Mouse (Mus musculus) MEL (cell line): Measurements from ENCODE around the gene Pusl1. TPM values are rescaled to one million over a fixed set of nuclear protein-coding genes. Genes with fewer than 3 reads are reported as not detected.

Experiments used
- DNase-seq: peaks from one replicate; pipeline ENCODE4 v3.0.0; 2011; ENCODE audit warnings: low read depth, low spot score
- H3K27ac ChIP-seq: 2 replicates; pipeline ENCODE4 v1.5.1; 2012; ENCODE audit warnings: low read depth, mild to moderate bottlenecking, control low read depth, low read length, moderate library complexity; ENCODE audit not compliant: control insufficient read depth
- H3K27me3 ChIP-seq, 2 experiments: fragments of 150-350 bp in 1 of 2; sonication (generic) in 1 of 2; 2 replicates each; pipeline ENCODE4 v1.6.1; 2012; ENCODE audit warnings: low read length in 2 of 2, mild to moderate bottlenecking in 2 of 2, improper control_type of control experiment in 1 of 2, moderate library complexity in 1 of 2; ENCODE audit not compliant: insufficient read depth in 2 of 2, control insufficient read depth in 1 of 2
- H3K36me3 ChIP-seq, 2 experiments: 2 replicates each; pipeline ENCODE4 v1.6.1; 2012 to 2014; ENCODE audit warnings: low read length in 2 of 2, improper control_type of control experiment in 1 of 2, inconsistent platforms in 1 of 2, mild to moderate bottlenecking in 1 of 2; ENCODE audit not compliant: insufficient read depth in 2 of 2, control insufficient read depth in 1 of 2
- H3K4me1 ChIP-seq, 2 experiments: fragments of 150-350 bp in 1 of 2; sonication (generic) in 1 of 2; 2 replicates each; pipeline ENCODE4 v1.6.1; 2012; ENCODE audit warnings: low read length in 2 of 2, improper control_type of control experiment in 1 of 2, mild to moderate bottlenecking in 1 of 2; ENCODE audit not compliant: insufficient read depth in 2 of 2, control insufficient read depth in 1 of 2
- H3K4me3 ChIP-seq, 2 experiments: fragments of 150-350 bp in 1 of 2; sonication (generic) in 1 of 2; 2 replicates each; pipeline ENCODE4 v1.5.1; 2012; ENCODE audit warnings: low read depth in 2 of 2, low read length in 2 of 2, mild to moderate bottlenecking in 2 of 2, moderate library complexity in 2 of 2, control low read depth in 1 of 2, improper control_type of control experiment in 1 of 2; ENCODE audit not compliant: control insufficient read depth in 1 of 2, insufficient read depth in 1 of 2
- H3K79me2 ChIP-seq: 2 replicates; pipeline ENCODE4 v1.6.1; 2012; ENCODE audit warnings: mild to moderate bottlenecking, low read length, moderate library complexity; ENCODE audit not compliant: control insufficient read depth, poor library complexity, insufficient read depth
- H3K9ac ChIP-seq: 2 replicates; pipeline ENCODE4 v1.6.1; 2012; ENCODE audit warnings: low read depth, mild to moderate bottlenecking, control low read depth, low read length, moderate library complexity; ENCODE audit not compliant: control insufficient read depth, poor library complexity, severe bottlenecking
- H3K9me3 ChIP-seq: fragments of 150-350 bp; sonication (generic); replicated peaks from 2 replicates; pipeline ENCODE4 v1.6.1; 2012; ENCODE audit warnings: mild to moderate bottlenecking, low read length, improper control_type of control experiment, moderate library complexity; ENCODE audit not compliant: insufficient read depth
- CHD2 ChIP-seq: IDR thresholded peaks from 2 replicates; pipeline ENCODE4 v1.6.1; 2011; ENCODE audit warnings: low read length, improper control_type of control experiment
- CTCF ChIP-seq, 3 experiments: IDR thresholded peaks in 2 of 3; conservative IDR thresholded peaks in 1 of 3; 2 replicates each; pipeline ENCODE4 v1.5.1; 2011 to 2012; ENCODE audit warnings: low read length in 3 of 3, low read depth in 2 of 3, mild to moderate bottlenecking in 2 of 3, improper control_type of control experiment in 1 of 3, inconsistent platforms in 1 of 3, mixed read lengths in 1 of 3, moderate library complexity in 1 of 3; ENCODE audit not compliant: control insufficient read depth in 1 of 3, insufficient read depth in 1 of 3, poor library complexity in 1 of 3, severe bottlenecking in 1 of 3
- E2F4 ChIP-seq: IDR thresholded peaks from 2 replicates; pipeline ENCODE4 v1.6.1; 2011; ENCODE audit warnings: low read depth, low read length, improper control_type of control experiment, borderline replicate concordance
- ELF1 ChIP-seq: IDR thresholded peaks from 2 replicates; pipeline ENCODE4 v1.6.1; 2014; ENCODE audit warnings: low read depth, mild to moderate bottlenecking, inconsistent platforms, low read length, improper control_type of control experiment, moderate library complexity
- ETS1 ChIP-seq: IDR thresholded peaks from 2 replicates; pipeline ENCODE4 v1.6.1; 2012; ENCODE audit warnings: low read depth, mild to moderate bottlenecking, inconsistent platforms, low read length, improper control_type of control experiment, moderate library complexity
- GABPA ChIP-seq: IDR thresholded peaks from 2 replicates; pipeline ENCODE4 v1.6.1; 2012; ENCODE audit warnings: low read depth, mild to moderate bottlenecking, inconsistent platforms, low read length, improper control_type of control experiment, moderate library complexity
- HCFC1 ChIP-seq: IDR thresholded peaks from 2 replicates; pipeline ENCODE4 v1.6.1; 2012; ENCODE audit warnings: low read depth, mild to moderate bottlenecking, inconsistent platforms, low read length, improper control_type of control experiment, moderate library complexity
- MAFK ChIP-seq: IDR thresholded peaks from 2 replicates; pipeline ENCODE4 v1.6.1; 2011; ENCODE audit warnings: low read depth, mild to moderate bottlenecking, low read length, improper control_type of control experiment, borderline replicate concordance
- MAX ChIP-seq: IDR thresholded peaks from 2 replicates; pipeline ENCODE4 v1.6.1; 2011; ENCODE audit warnings: low read length, improper control_type of control experiment
- MAZ ChIP-seq: IDR thresholded peaks from 2 replicates; pipeline ENCODE4 v1.6.1; 2012; ENCODE audit warnings: low read depth, mild to moderate bottlenecking, inconsistent platforms, low read length, improper control_type of control experiment
- MEF2A ChIP-seq: IDR thresholded peaks from 2 replicates; pipeline ENCODE4 v1.6.1; 2014; ENCODE audit warnings: low read depth, mild to moderate bottlenecking, inconsistent platforms, low read length, improper control_type of control experiment; ENCODE audit not compliant: poor library complexity, insufficient replicate concordance, severe bottlenecking; ENCODE audit errors: extremely low read depth
- MXI1 ChIP-seq: IDR thresholded peaks from 2 replicates; pipeline ENCODE4 v1.6.1; 2011; ENCODE audit warnings: mild to moderate bottlenecking, low read depth, low read length, improper control_type of control experiment
- MYB ChIP-seq: IDR thresholded peaks from 2 replicates; pipeline ENCODE4 v1.6.1; 2011; ENCODE audit warnings: mild to moderate bottlenecking, low read depth, low read length, improper control_type of control experiment
- MYC ChIP-seq: IDR thresholded peaks from 2 replicates; pipeline ENCODE4 v1.6.1; 2011; ENCODE audit warnings: low read depth, mild to moderate bottlenecking, low read length, improper control_type of control experiment, moderate library complexity
- NRF1 ChIP-seq: IDR thresholded peaks from 2 replicates; pipeline ENCODE4 v1.6.1; 2014; ENCODE audit warnings: low read depth, mild to moderate bottlenecking, inconsistent platforms, low read length, improper control_type of control experiment, moderate library complexity; ENCODE audit not compliant: poor library complexity, insufficient read depth, severe bottlenecking
- POLR2A ChIP-seq, 2 experiments: IDR thresholded peaks; 2 replicates each; pipeline ENCODE4 v1.6.1; 2011 to 2012; ENCODE audit warnings: low read length in 2 of 2, mild to moderate bottlenecking in 2 of 2, control low read depth in 1 of 2, improper control_type of control experiment in 1 of 2, low read depth in 1 of 2, moderate library complexity in 1 of 2; ENCODE audit not compliant: control insufficient read depth in 1 of 2, insufficient read depth in 1 of 2, poor library complexity in 1 of 2
- POLR2AphosphoS2 ChIP-seq: IDR thresholded peaks from 2 replicates; pipeline ENCODE4 v1.6.1; 2011; ENCODE audit warnings: low read length, improper control_type of control experiment
- POLR2AphosphoS5 ChIP-seq: IDR thresholded peaks from 2 replicates; pipeline ENCODE4 v1.6.1; 2012; ENCODE audit warnings: low read depth, borderline replicate concordance, mild to moderate bottlenecking, inconsistent platforms, low read length, moderate library complexity, mixed read lengths
- RAD21 ChIP-seq: IDR thresholded peaks from 2 replicates; pipeline ENCODE4 v1.6.1; 2011; ENCODE audit warnings: mild to moderate bottlenecking, low read depth, low read length, improper control_type of control experiment
- RCOR1 ChIP-seq: IDR thresholded peaks from 2 replicates; pipeline ENCODE4 v1.6.1; 2012; ENCODE audit warnings: low read depth, mild to moderate bottlenecking, inconsistent platforms, low read length, improper control_type of control experiment
- SIN3A ChIP-seq: IDR thresholded peaks from 2 replicates; pipeline ENCODE4 v1.6.1; 2012; ENCODE audit warnings: low read length, improper control_type of control experiment, inconsistent platforms
- SMC3 ChIP-seq: IDR thresholded peaks from 2 replicates; pipeline ENCODE4 v1.6.1; 2011; ENCODE audit warnings: low read depth, low read length, improper control_type of control experiment
- UBTF ChIP-seq: IDR thresholded peaks from 2 replicates; pipeline ENCODE4 v1.6.1; 2012; ENCODE audit warnings: low read depth, mild to moderate bottlenecking, inconsistent platforms, low read length, improper control_type of control experiment, moderate library complexity, borderline replicate concordance; ENCODE audit not compliant: insufficient read depth
- USF2 ChIP-seq, 2 experiments: IDR thresholded peaks; 2 replicates each; pipeline ENCODE4 v1.6.1; 2011 to 2012; ENCODE audit warnings: improper control_type of control experiment in 2 of 2, low read length in 2 of 2, borderline replicate concordance in 1 of 2, inconsistent platforms in 1 of 2, low read depth in 1 of 2, mild to moderate bottlenecking in 1 of 2; ENCODE audit not compliant: insufficient read depth in 1 of 2
- ZC3H11A ChIP-seq: IDR thresholded peaks from 2 replicates; pipeline ENCODE4 v1.6.1; 2012; ENCODE audit warnings: low read depth, mild to moderate bottlenecking, inconsistent platforms, low read length, improper control_type of control experiment
- ZKSCAN1 ChIP-seq: IDR thresholded peaks from 2 replicates; pipeline ENCODE4 v1.6.1; 2012; ENCODE audit warnings: low read depth, mild to moderate bottlenecking, inconsistent platforms, low read length, improper control_type of control experiment, moderate library complexity
- ZMIZ1 ChIP-seq: IDR thresholded peaks from 2 replicates; pipeline ENCODE4 v1.6.1; 2012; ENCODE audit warnings: low read depth, mild to moderate bottlenecking, inconsistent platforms, low read length, improper control_type of control experiment, moderate library complexity
- ZNF384 ChIP-seq: IDR thresholded peaks from 2 replicates; pipeline ENCODE4 v1.6.1; 2012; ENCODE audit warnings: low read depth, mild to moderate bottlenecking, inconsistent platforms, low read length, improper control_type of control experiment
- polyA plus RNA-seq, 2 experiments: library from polyadenylated mRNA; stranded (reverse) in 1 of 2; unstranded in 1 of 2; fragments of >175 nt in 1 of 2; fragments of >200 nt in 1 of 2; gene quantifications; 2 replicates each; pipeline versions ENCODE4 v1.2.1 to v1.2.4; 2012; ENCODE audit warnings: low replicate concordance in 2 of 2, low read depth in 1 of 2; ENCODE audit not compliant: insufficient read length in 2 of 2, insufficient read depth in 1 of 2, missing spikeins in 1 of 2
- total RNA-seq: library from RNA; depleted of rRNA; stranded (reverse); fragments of 300-350 nt; gene quantifications from 2 replicates; pipeline ENCODE4 v1.2.3, GENCODE M21; 2012

The Pusl1 gene
- total and polyA plus RNA-seq, 3 experiments, result 65.2 to 68.4 TPM; not detected in 1

DNA sequence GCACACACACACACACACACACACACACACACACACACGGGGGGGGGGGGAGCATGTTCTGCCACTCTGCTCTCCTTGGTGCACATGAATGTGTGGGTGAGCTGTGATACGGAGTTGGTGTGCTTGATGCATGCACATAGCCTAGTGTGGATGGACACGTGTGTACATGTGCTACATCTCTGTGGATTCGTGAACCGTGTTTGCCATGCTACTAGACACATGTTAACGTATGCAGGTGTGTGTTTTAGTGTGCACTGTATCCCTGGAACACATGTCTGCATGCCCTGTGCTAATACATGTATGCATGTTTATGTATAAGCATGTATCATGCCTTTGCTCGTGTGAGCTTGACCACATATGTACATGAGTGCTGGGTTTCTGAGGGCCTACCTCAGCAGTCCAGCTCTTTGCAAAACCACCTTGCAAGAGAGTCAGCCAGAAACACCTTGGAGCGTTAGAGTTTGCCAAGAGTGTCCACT, 1.7 kb upstream of the Pusl1 start:
- Histone ChIP-seq H3K4me1 (peaks cover 5 to 17% of the 10 kb centered on the region in 2 experiments; a peak in 3 of 4 replicates), H3K9ac (peak overlapping the region; percentile 89), H3K79me2 (peaks cover 50% of the 10 kb centered on the region), H3K36me3 (peaks cover 0 to 4% of the 10 kb centered on the region in 2 experiments; a peak in 3 of 4 replicates), H3K9me3 (no peaks in the 10 kb centered on the region), H3K4me3 (peak overlapping the region; percentile 79 to 88)
- peak; percentile 43 for DNase-seq
- TF ChIP-seq MXI1 (no peak), MAX (peak; percentile 38; the same call in 1 of the 2 replicates)
- TF ChIP-seq, all 39 proteins: peak for 1
- Histone ChIP-seq H3K27ac (peak overlapping the region; percentile 25; the same call in 1 of the 2 replicates), H3K27me3 (no peaks in the 10 kb centered on the region)

DNA sequence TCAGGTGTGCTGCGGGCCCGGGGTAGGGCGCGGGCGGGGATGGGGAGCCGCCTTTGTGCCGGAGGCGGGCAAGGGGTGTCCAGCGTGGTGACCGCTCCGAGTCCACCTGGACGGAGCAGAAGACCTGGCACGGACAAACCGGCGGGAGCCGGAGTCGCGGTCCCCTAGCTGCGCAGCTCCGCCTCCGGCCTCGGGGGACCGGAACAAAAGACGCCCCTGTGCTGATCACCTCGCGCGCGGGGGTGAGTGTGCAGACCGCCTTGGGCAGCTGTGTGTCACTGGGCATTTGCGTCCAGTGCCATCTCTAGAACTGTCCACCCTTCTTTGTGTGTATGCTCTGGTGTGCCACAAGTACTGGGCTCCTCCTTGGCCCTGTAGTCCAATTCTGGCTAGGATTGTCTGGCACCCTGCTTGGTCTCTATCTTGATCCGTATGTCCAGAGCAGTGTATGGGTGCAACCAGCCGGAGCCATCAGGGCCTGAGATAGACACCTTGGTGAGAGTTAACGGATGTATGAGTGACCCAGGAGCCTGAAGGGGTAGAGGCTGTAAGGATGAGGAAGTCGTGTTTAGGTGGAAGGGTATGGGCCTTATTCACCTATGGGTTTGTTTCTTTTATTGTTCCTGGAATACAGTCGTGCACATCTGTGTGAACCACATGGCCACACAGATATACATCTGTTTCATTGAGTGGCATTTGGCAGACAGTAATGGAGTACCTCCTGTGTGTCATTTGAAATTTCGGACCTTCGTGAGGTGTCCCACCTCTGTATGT, 1.0 kb upstream of the Pusl1 start:
- Histone ChIP-seq H3K4me1 (peaks cover 5 to 17% of the 10 kb centered on the region in 2 experiments; a peak in 3 of 4 replicates), H3K27ac (peak overlapping the region; percentile 20), H3K9me3 (no peaks in the 10 kb centered on the region), H3K27me3 (no peaks in the 10 kb centered on the region), H3K4me3 (peak overlapping the region; percentile 79 to 88), H3K79me2 (peaks cover 50% of the 10 kb centered on the region), H3K36me3 (peaks cover 0 to 4% of the 10 kb centered on the region in 2 experiments; a peak in 3 of 4 replicates), H3K9ac (peak overlapping the region; percentile 89)
- DNase-seq, result peak; percentile 69
- TF ChIP-seq NRF1 (no peak), CTCF (IDR thresholded peaks at IDR 0.05 in 2 of 3, conservative IDR thresholded peaks at IDR 0.05 in 1 of 3; ENCODE audit: control insufficient read depth in 1 of 3, insufficient read depth in 1 of 3, low read depth in 2 of 3, low read length in 3 of 3, poor library complexity in 1 of 3, severe bottlenecking in 1 of 3) (no peak), USF2 (IDR thresholded peaks at IDR 0.05; ENCODE audit: borderline replicate concordance in 1 of 2, insufficient read depth in 1 of 2, low read depth in 1 of 2, low read length in 2 of 2) (no peak), ETS1 (0 out of 2 replicates have a peak, but pooled peaks have one; percentile 7), CHD2 (no peak), E2F4 (no peak), ZNF384 (no peak), POLR2AphosphoS2 (no peak), RAD21 (no peak), ZMIZ1 (no peak), POLR2AphosphoS5 (no peak), SIN3A (peak; percentile 61), GABPA (no peak), MAFK (no peak), RCOR1 (no peak), UBTF (no peak), MAZ (no peak), SMC3 (no peak), ZKSCAN1 (no peak), ELF1 (0 out of 2 replicates have a peak, but pooled peaks have one; percentile 6), MEF2A (no peak), POLR2A (IDR thresholded peaks at IDR 0.05; ENCODE audit: control insufficient read depth in 1 of 2, insufficient read depth in 1 of 2, low read depth in 1 of 2, low read length in 2 of 2, poor library complexity in 1 of 2) (no peak), HCFC1 (peak; percentile 13; the same call in 1 of the 2 replicates), MYB (no peak), ZC3H11A (no peak), MYC (0 out of 2 replicates have a peak, but pooled peaks have one; percentile 21), MXI1 (peak; percentile 86)
